Mouse (Mus musculus): ENCODE results near the gene Ube2r2. TPM values are rescaled to one million over a fixed set of nuclear protein-coding genes. Genes with fewer than 3 reads are reported as not detected.
A peak's percentile ranks its signal among the peaks of the same experiment; 100 is the strongest.

Gene Ube2r2
- polyA plus RNA-seq, 1 experiment from 2014 or later: 57.5 TPM

DNA sequence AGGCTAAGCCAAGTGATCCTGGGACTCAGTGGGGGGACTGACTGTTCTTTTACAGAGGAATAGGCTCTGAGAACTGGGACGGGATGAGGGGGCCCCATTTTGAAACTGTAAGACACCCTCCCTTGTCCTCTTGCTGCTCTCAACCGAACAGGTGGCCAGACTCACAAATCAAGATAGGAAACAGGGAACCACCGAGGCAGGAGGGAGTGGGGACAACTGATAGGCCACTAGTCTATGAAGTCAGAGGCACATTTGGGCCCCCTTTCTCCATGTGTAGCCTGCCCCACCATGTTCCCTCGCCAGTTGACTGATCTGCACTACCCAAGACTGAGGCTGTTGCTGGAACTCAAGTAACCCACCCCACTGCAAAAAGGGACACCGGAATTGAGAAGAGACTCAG lies 38.7 kb upstream of the Ube2r2 start:
- ATAC-seq (ENCODE audit: low read depth): no peak
- 72% methylated on average over 5 of the region's 5 CpGs for WGBS
- no peak overlapping the region for H3K9ac ChIP-seq (replicated peaks; ENCODE audit: low read depth, low read length)
- peaks cover 14% of the 10 kb centered on the region for H3K27me3 ChIP-seq (ENCODE audit: control insufficient read depth, insufficient read depth, low read length)
- H3K4me2 ChIP-seq (ENCODE audit: low read depth, low read length): no peak overlapping the region
- no peak overlapping the region for H3K4me3 ChIP-seq (ENCODE audit: low read depth, low read length)
- H3K27ac ChIP-seq (ENCODE audit: low read depth, low read length): no peak overlapping the region
- H3K36me3 ChIP-seq (ENCODE audit: control insufficient read depth, insufficient read depth, low read length): no peaks in the 10 kb centered on the region
- peaks cover 4% of the 10 kb centered on the region; the same call in 1 of the 2 replicates for H3K4me1 ChIP-seq (ENCODE audit: control insufficient read depth, insufficient read depth, low read length)
- no peaks in the 10 kb centered on the region for H3K9me3 ChIP-seq (ENCODE audit: control insufficient read depth, low read length)

DNA sequence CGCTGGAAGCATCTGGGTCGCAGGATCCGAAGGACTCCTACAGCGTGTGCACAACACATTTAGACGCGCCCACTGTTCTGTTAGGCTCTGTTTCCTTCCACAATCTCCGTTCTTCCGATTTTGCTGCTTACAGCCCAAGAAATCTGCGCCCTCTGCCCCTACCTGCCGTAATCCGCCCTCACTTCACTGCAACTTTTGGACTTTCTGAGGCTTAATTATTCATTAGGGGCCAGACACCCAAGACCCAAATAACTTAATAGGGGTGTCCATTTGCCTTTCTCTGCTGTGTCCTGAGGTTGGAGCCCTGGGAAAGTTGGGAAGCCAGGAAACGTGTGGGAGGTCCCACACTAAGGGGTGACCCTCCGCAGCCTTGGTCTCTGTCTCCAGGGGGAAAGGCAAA lies 38.2 kb upstream of the Ube2r2 start:
- Histone ChIP-seq H3K4me3 (ENCODE audit: low read depth, low read length) (peak overlapping the region; percentile 37; the same call in 1 of the 2 replicates), H3K4me2 (ENCODE audit: low read depth, low read length) (no peak overlapping the region; the same call in 1 of the 2 replicates), H3K4me1 (ENCODE audit: control insufficient read depth, insufficient read depth, low read length) (peaks cover 4% of the 10 kb centered on the region; the same call in 1 of the 2 replicates), H3K27ac (ENCODE audit: low read depth, low read length) (no peak overlapping the region), H3K9ac (replicated peaks; ENCODE audit: low read depth, low read length) (no peak overlapping the region), H3K27me3 (ENCODE audit: control insufficient read depth, insufficient read depth, low read length) (peaks cover 14% of the 10 kb centered on the region), H3K36me3 (ENCODE audit: control insufficient read depth, insufficient read depth, low read length) (no peaks in the 10 kb centered on the region), H3K9me3 (ENCODE audit: control insufficient read depth, low read length) (no peaks in the 10 kb centered on the region)
- 44% methylated on average over 13 of the region's 13 CpGs for WGBS
- ATAC-seq (ENCODE audit: low read depth): no peak

DNA sequence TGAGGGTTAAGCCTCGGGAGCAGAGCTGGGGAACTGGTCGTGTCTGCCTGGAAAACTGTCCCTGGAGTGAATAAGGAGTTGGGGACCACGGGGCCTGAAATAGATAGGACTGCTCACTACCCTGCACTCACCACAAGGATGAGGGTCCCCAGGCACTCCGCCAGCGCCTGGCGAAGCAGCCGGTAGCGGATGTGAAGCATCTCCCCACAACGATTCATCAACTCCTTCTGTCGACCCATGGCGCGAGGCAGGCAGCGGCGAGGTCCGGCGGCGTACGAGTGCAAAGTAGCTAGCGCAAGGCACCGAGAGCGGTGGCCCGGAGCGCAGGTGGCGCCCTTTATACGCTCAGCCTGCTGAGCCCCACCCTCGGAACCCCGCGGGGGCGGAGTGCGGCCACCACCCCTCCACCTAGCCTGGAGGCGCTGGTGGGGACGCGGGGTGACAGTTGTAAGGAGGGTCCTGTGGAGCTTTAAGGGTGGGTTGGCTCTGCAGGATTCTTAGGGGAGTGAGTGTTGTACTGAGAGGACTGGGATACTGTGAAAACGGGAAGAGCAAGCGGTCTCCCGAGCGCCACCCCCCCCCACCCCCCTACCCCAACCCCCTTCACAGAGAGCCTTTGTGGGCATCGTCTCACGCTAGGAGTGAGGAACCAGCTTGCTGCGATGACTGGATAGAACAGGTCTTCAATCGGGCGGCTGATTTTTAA lies 37.5 kb upstream of the Ube2r2 start, which contains the start of gene Aqp3:
Aqp3 (minus strand) TSS at position 313 of the 706 bp plus-strand sequence.
- ATAC-seq (ENCODE audit: low read depth): peak; percentile 69
- H3K9ac ChIP-seq (replicated peaks; ENCODE audit: low read depth, low read length): peak within 1 kb of the TSS; percentile 47
- peaks cover 14% of the 10 kb centered on the region for H3K27me3 ChIP-seq (ENCODE audit: control insufficient read depth, insufficient read depth, low read length)
- peaks cover 4% of the 10 kb centered on the region; the same call in 1 of the 2 replicates for H3K4me1 ChIP-seq (ENCODE audit: control insufficient read depth, insufficient read depth, low read length)
- no peak within 1 kb of the TSS for H3K27ac ChIP-seq (ENCODE audit: low read depth, low read length)
- WGBS: under 1% methylated on average over 42 of the region's 42 CpGs
- H3K9me3 ChIP-seq (ENCODE audit: control insufficient read depth, low read length): no peaks in the 10 kb centered on the region
- peak within 1 kb of the TSS; percentile 37 for H3K4me3 ChIP-seq (ENCODE audit: low read depth, low read length)
- no peaks in the 10 kb centered on the region for H3K36me3 ChIP-seq (ENCODE audit: control insufficient read depth, insufficient read depth, low read length)
- H3K4me2 ChIP-seq (ENCODE audit: low read depth, low read length): peak within 1 kb of the TSS; percentile 96

DNA sequence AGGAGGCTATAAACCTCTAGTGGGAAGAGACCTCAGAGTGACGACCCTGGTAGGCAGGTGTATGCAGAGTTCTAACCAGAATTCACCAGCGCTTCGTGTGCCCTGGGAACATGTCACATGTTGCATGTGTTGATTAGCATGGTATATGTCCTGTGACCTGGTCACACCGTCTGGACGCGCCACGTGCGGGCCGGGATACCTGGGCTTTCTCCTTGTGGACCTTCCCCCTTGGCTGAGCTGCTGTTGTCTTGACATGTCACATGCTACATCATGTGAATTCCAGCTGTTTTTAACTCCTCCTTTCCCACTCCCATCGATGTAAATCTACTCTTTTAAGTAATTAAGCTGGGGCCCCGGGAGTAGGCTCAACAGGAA lies 37.0 kb upstream of the Ube2r2 start:
- no peaks in the 10 kb centered on the region for H3K36me3 ChIP-seq (ENCODE audit: control insufficient read depth, insufficient read depth, low read length)
- WGBS: 16% methylated on average over 11 of the region's 11 CpGs
- peak; percentile 20 for ATAC-seq (ENCODE audit: low read depth)

DNA sequence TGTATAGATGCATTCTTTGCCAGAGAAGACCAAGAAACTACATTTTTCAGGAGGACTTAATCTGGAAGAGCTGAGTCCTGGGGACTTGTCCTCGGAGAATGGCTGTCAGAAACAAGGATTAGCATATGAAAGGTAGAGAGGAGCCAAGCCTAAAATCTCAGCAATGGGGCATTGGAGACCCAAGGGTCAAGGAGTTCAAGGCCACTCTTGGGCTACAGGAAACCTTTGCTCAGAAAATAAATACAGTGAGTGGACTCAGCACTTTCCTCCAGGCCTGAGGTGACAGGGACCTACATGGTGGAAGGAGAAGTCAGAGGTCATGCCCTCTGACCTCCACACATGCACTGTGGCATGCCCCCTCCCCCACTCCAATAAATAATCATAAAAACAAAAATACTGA lies 34.6 kb upstream of the Ube2r2 start:
- Histone ChIP-seq H3K27ac (ENCODE audit: low read depth, low read length) (no peak overlapping the region), H3K36me3 (ENCODE audit: control insufficient read depth, insufficient read depth, low read length) (no peaks in the 10 kb centered on the region), H3K27me3 (ENCODE audit: control insufficient read depth, insufficient read depth, low read length) (peaks cover 14% of the 10 kb centered on the region), H3K4me2 (ENCODE audit: low read depth, low read length) (no peak overlapping the region), H3K9ac (replicated peaks; ENCODE audit: low read depth, low read length) (no peak overlapping the region), H3K9me3 (ENCODE audit: control insufficient read depth, low read length) (no peaks in the 10 kb centered on the region), H3K4me1 (ENCODE audit: control insufficient read depth, insufficient read depth, low read length) (peaks cover 4% of the 10 kb centered on the region; the same call in 1 of the 2 replicates), H3K4me3 (ENCODE audit: low read depth, low read length) (no peak overlapping the region)
- ATAC-seq (ENCODE audit: low read depth): no peak
- WGBS: 29% methylated on average over 1 of the region's 1 CpGs

More for the DNA sequence above, 37.0 kb upstream of the Ube2r2 start:
- peaks cover 4% of the 10 kb centered on the region; the same call in 1 of the 2 replicates for H3K4me1 ChIP-seq (ENCODE audit: control insufficient read depth, insufficient read depth, low read length)
- H3K9ac ChIP-seq (replicated peaks; ENCODE audit: low read depth, low read length): peak overlapping the region; percentile 21; the same call in 1 of the 2 replicates
- no peak overlapping the region for H3K27ac ChIP-seq (ENCODE audit: low read depth, low read length)
- H3K27me3 ChIP-seq (ENCODE audit: control insufficient read depth, insufficient read depth, low read length): peaks cover 14% of the 10 kb centered on the region
- no peaks in the 10 kb centered on the region for H3K9me3 ChIP-seq (ENCODE audit: control insufficient read depth, low read length)
- H3K4me3 ChIP-seq (ENCODE audit: low read depth, low read length): peak overlapping the region; percentile 37
- peak overlapping the region; percentile 96 for H3K4me2 ChIP-seq (ENCODE audit: low read depth, low read length)

DNA sequence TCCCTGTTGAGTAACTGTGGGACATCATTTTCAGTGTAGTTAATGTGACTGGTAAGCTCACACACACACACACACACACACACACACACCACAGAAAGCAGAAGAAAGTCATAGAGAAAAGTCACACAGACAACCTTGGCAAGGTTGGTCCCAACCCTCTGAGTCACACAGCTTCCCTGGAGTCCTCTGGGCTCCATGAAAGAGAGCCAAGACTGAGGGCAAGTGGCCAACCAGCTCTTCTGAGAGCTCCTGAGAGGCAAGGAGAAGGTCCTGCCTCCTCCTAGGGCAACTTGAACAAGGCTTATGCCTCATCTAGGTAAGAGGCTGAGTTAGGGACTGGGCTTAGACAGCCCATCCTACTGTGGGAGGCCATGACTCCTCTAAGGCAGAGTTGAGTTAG lies 32.6 kb upstream of the Ube2r2 start:
- H3K4me3 ChIP-seq (ENCODE audit: low read depth, low read length): no peak overlapping the region
- no peak overlapping the region for H3K27ac ChIP-seq (ENCODE audit: low read depth, low read length)
- no peak for ATAC-seq (ENCODE audit: low read depth)
- no peak overlapping the region for H3K4me2 ChIP-seq (ENCODE audit: low read depth, low read length)
- H3K27me3 ChIP-seq (ENCODE audit: control insufficient read depth, insufficient read depth, low read length): peaks cover 7% of the 10 kb centered on the region
- peaks cover 4% of the 10 kb centered on the region; the same call in 1 of the 2 replicates for H3K4me1 ChIP-seq (ENCODE audit: control insufficient read depth, insufficient read depth, low read length)
- no peaks in the 10 kb centered on the region for H3K36me3 ChIP-seq (ENCODE audit: control insufficient read depth, insufficient read depth, low read length)
- no peak overlapping the region for H3K9ac ChIP-seq (replicated peaks; ENCODE audit: low read depth, low read length)
- H3K9me3 ChIP-seq (ENCODE audit: control insufficient read depth, low read length): no peaks in the 10 kb centered on the region

DNA sequence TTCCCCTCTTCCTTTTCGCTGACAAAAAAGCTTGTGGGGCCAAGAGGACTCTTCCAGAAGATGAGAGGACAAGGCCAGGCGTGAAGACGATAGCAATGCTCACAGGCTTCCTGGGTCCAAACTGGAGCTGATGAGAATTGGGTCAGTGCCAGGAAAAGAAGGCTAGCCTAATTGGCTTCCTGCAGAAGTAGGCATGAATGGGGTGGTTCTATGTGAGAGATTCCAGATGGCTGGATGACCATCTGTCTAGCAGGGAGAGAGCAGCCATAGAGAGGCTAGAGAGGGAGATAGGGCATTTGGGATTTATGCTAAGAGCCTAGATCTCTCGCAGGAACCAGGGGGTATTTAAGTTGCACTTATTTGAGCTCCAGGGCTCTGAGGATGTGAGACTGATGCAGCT lies 28.1 kb upstream of the Ube2r2 start:
- Histone ChIP-seq H3K4me3 (ENCODE audit: low read depth, low read length) (no peak overlapping the region), H3K36me3 (ENCODE audit: control insufficient read depth, insufficient read depth, low read length) (no peaks in the 10 kb centered on the region), H3K27me3 (ENCODE audit: control insufficient read depth, insufficient read depth, low read length) (no peaks in the 10 kb centered on the region), H3K9me3 (ENCODE audit: control insufficient read depth, low read length) (no peaks in the 10 kb centered on the region), H3K4me2 (ENCODE audit: low read depth, low read length) (no peak overlapping the region), H3K9ac (replicated peaks; ENCODE audit: low read depth, low read length) (no peak overlapping the region), H3K4me1 (ENCODE audit: control insufficient read depth, insufficient read depth, low read length) (no peaks in the 10 kb centered on the region), H3K27ac (ENCODE audit: low read depth, low read length) (no peak overlapping the region)
- WGBS: 82% methylated on average over 4 of the region's 4 CpGs
- no peak for ATAC-seq (ENCODE audit: low read depth)

DNA sequence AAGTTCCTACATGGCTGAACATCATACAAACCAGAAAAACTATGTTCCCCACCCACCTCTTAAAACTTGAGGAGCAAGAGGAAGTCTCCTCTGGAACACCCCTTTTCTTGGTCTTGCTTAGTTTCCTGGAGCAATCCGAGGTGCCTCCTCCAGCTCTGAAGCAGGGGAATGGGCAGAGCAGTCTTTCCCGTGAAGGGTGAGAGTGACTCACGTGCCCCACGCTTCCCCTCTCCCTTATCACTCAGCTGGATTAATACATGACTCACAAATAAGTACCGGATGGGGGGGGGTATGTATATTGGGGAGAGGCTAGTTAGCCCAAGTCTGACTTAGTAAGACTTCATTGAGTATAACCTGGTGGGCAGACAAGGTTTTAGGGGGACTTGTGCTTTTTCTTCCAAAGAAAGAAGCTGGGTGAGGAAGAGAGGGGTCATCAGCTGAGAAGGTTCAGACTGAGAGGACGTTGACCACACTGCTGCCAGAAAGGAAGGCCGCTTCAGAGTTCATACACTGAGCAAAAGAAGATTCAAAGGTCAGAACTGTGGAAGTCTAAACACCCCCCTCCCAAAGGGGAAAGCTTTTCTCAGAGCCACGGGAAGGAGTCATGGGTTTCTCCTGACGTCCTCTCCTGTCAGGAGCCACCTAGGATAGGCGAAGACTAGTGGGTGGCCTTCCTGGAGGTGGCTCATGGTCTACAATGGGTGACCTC lies 26.7 kb upstream of the Ube2r2 start:
- no peaks in the 10 kb centered on the region for H3K27me3 ChIP-seq (ENCODE audit: control insufficient read depth, insufficient read depth, low read length)
- no peak overlapping the region for H3K4me2 ChIP-seq (ENCODE audit: low read depth, low read length)
- H3K4me1 ChIP-seq (ENCODE audit: control insufficient read depth, insufficient read depth, low read length): no peaks in the 10 kb centered on the region
- no peaks in the 10 kb centered on the region for H3K9me3 ChIP-seq (ENCODE audit: control insufficient read depth, low read length)
- H3K27ac ChIP-seq (ENCODE audit: low read depth, low read length): no peak overlapping the region
- ATAC-seq (ENCODE audit: low read depth): no peak
- peaks cover 2% of the 10 kb centered on the region; the same call in 1 of the 2 replicates for H3K36me3 ChIP-seq (ENCODE audit: control insufficient read depth, insufficient read depth, low read length)
- H3K4me3 ChIP-seq (ENCODE audit: low read depth, low read length): no peak overlapping the region
- WGBS: 85% methylated on average over 10 of the region's 10 CpGs
- H3K9ac ChIP-seq (replicated peaks; ENCODE audit: low read depth, low read length): no peak overlapping the region

Data from neural tube, embryonic 14.5 days (tissue).